Mouse (Mus musculus): ENCODE measurements at regions not wholly inside any gene's neighbourhood (a gene's known extent, or its start where the extent isn't known, plus 50 kb on each side); places are given as distances from the start of the nearest gene placed in this dataset.

DNA sequence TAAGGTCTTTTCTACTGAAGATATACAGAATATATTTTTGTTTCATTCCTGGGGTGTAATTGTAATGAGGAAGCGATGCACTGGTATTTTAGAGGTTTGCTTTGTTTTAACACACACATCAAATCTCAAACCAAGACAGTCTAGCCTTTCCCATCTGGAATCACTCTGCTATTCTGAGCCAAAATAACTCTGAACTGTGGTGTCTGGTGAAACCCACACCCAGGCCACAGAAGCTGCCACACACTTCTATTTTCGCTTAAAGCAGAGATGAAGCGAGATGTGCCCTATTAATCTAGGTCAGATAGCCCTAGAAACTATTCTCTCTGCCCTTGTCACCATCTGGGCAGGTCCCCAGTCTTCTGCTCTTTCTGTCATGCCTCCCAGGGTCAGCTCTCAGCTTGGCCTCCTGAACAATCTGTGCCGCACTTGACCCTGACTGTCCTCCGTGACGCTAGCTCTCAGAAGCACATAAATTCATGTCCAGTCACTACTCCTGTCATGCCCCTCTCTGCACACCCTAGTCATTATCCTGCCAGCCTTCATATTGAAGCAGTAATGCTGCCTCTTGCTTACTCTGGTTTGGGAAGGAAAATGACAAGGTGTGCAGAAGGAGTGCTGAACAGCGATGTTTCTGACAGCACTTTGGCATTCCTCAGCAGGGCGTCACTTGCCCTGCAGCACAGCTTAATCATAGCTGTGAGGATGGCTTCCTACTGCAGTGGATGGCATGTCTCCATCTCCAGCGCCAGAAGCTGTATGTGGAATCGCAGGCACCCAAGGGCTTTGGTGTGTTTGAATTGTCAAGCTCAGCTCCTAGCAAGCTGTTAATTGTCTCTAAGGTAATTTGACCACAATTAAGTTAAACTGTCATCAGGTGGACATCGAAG is 57.1 kb upstream of the Snx19 start:
- TF ChIP-seq CTCF (IDR thresholded peaks at IDR 0.05; ENCODE audit: low read depth) = no peak
- TF ChIP-seq EP300 (IDR thresholded peaks at IDR 0.05; ENCODE audit: low read depth) = no peak
